In genomic region chr3:17790816-17791215, GRCm38 (mm10) we compare ENCODE assay signal across 11 mouse cellular contexts.
A peak's percentile ranks its signal among the peaks of the same experiment; 100 is the strongest.
DNase-seq lines count a peak whose midpoint lies in the region; ATAC-seq and TF ChIP-seq lines count a peak whose summit lies in the region.
"Had no signal": no experiment of that assay in that cellular context is flagged by ENCODE, and none has a peak within 500 bp of the region (broad histone marks: within the 10 kb centered on the region; RNA-seq: fewer than 3 reads in every experiment).

No protein-coding gene starts in this region.

- TF ChIP-seq CTCF in cerebellum, adult 2 months (IDR thresholded peaks at IDR 0.05; ENCODE audit: borderline replicate concordance, insufficient read depth, low read depth, low read length), result no peak
- TF ChIP-seq CTCF in midbrain, postnatal 0 days (IDR thresholded peaks at IDR 0.05), result no peak

- no peaks in the 10 kb centered on the region for H3K36me3 ChIP-seq in hindbrain, embryonic 11.5 days (ENCODE audit: control insufficient read depth, insufficient read depth, low read length)
- H3K36me3 ChIP-seq in midbrain, postnatal 0 days (ENCODE audit: insufficient read depth, low read length), result peaks cover 6% of the 10 kb centered on the region; the same call in 1 of the 2 replicates
- H3K36me3 ChIP-seq: G1E had no signal

- H3K4me2 ChIP-seq in hindbrain, embryonic 11.5 days (replicated peaks; ENCODE audit: low read depth, low read length), result no peak overlapping the region
- H3K4me2 ChIP-seq in midbrain, postnatal 0 days (ENCODE audit: low read depth, low read length, poor library complexity, severe bottlenecking), result peak overlapping the region; percentile 35

- TF ChIP-seq POLR2A in cerebellum, adult 2 months (IDR thresholded peaks at IDR 0.05; ENCODE audit: borderline replicate concordance, insufficient read depth, low read length), result no peak

- H3K27me3 ChIP-seq in cerebellum, adult 2 months (ENCODE audit: control insufficient read depth, insufficient read depth, low read length), result no peaks in the 10 kb centered on the region
- H3K27me3 ChIP-seq in hindbrain, embryonic 11.5 days (ENCODE audit: control insufficient read depth, insufficient read depth, low read length), result peaks cover 3% of the 10 kb centered on the region; the same call in 1 of the 2 replicates
- H3K27me3 ChIP-seq in midbrain, postnatal 0 days (ENCODE audit: insufficient read depth, low read length), result no peaks in the 10 kb centered on the region

- ATAC-seq in hindbrain, embryonic 11.5 days (ENCODE audit: low FRiP score), result no peak
- ATAC-seq in midbrain, postnatal 0 days (ENCODE audit: low FRiP score), result no peak
- ATAC-seq: intestine, postnatal 0 days had no signal

- H3K9ac ChIP-seq in hindbrain, embryonic 11.5 days (ENCODE audit: low read depth, low read length), result peak overlapping the region; percentile 99
- peak overlapping the region; percentile 99 for H3K9ac ChIP-seq in midbrain, postnatal 0 days (replicated peaks; ENCODE audit: low read length, poor library complexity, severe bottlenecking)

- no peaks in the 10 kb centered on the region; the same call in 1 of the 2 replicates for H3K4me1 ChIP-seq in cerebellum, adult 2 months (ENCODE audit: control insufficient read depth, insufficient read depth, low read length)
- H3K4me1 ChIP-seq in hindbrain, embryonic 11.5 days (replicated peaks; ENCODE audit: control insufficient read depth, insufficient read depth, low read length), result peaks cover 3% of the 10 kb centered on the region; the same call in 1 of the 2 replicates
- peaks cover 4% of the 10 kb centered on the region; the same call in 1 of the 2 replicates for H3K4me1 ChIP-seq in midbrain, postnatal 0 days (ENCODE audit: insufficient read depth, low read length)

- DNase-seq in cerebellum, adult 2 months, result peak; percentile 20 to 41
- no peak for DNase-seq in cerebellum, postnatal 4 days (ENCODE audit: low spot score in 2 of 2)
- peak; percentile 40 for DNase-seq in embryo, embryonic 9.5 days (ENCODE audit: extremely low spot score)
- DNase-seq in hindbrain, embryonic 11.5 days (ENCODE audit: low spot score), result peak; percentile 70
- no peak for DNase-seq in midbrain, postnatal 0 days (ENCODE audit: low spot score)
- no peak for DNase-seq in frontal cortex, adult 2 months (ENCODE audit: extremely low spot score in 1 of 2, low spot score in 1 of 2)
- DNase-seq in kidney, adult 18-20 months, result no peak
- DNase-seq in MN1 (ENCODE audit: low spot score), result no peak
- DNase-seq: thymus, adult 2 months had no signal

- no peaks in the 10 kb centered on the region for H3K9me3 ChIP-seq in hindbrain, embryonic 11.5 days (ENCODE audit: control insufficient read depth, low read length)
- no peaks in the 10 kb centered on the region for H3K9me3 ChIP-seq in midbrain, postnatal 0 days (ENCODE audit: low read length)

- H3K4me3 ChIP-seq in cerebellum, adult 2 months (replicated peaks; ENCODE audit: insufficient read depth, low read depth, low read length), result peak overlapping the region; percentile 73
- peak overlapping the region; percentile 67 for H3K4me3 ChIP-seq in hindbrain, embryonic 11.5 days (ENCODE audit: low read depth, low read length)
- peak overlapping the region; percentile 80 for H3K4me3 ChIP-seq in midbrain, postnatal 0 days (ENCODE audit: low read depth, low read length)

- peak overlapping the region; percentile 64 for H3K27ac ChIP-seq in cerebellum, adult 2 months (ENCODE audit: insufficient read depth, low read length)
- H3K27ac ChIP-seq in hindbrain, embryonic 11.5 days (ENCODE audit: low read depth, low read length), result peak overlapping the region; percentile 100
- H3K27ac ChIP-seq in midbrain, postnatal 0 days (ENCODE audit: low read depth, low read length), result peak overlapping the region; percentile 100

- WGBS in cerebellum, adult 2 months, result 65% methylated on average over 12 of the region's 12 CpGs
- 1% methylated on average over 12 of the region's 12 CpGs for WGBS in hindbrain, embryonic 11.5 days
- 2% methylated on average over 12 of the region's 12 CpGs for WGBS in midbrain, postnatal 0 days

Comparison
In these comparisons a context has a peak if more than half of its experiments do, and no peak if none do; other contexts are left out.
1. DNase-seq: peak in cerebellum, adult 2 months (2 of 2), embryo, embryonic 9.5 days (single experiment) and hindbrain, embryonic 11.5 days (single experiment); none in cerebellum, postnatal 4 days (0 of 2), midbrain, postnatal 0 days (single experiment), frontal cortex, adult 2 months (0 of 2), kidney, adult 18-20 months (single experiment) and MN1 (single experiment).
2. Peak in every context shown above with its lines, with median percentiles within 50 percentile points of each other: H3K27ac ChIP-seq and H3K4me3 ChIP-seq.